Mouse (Mus musculus) kidney, adult 10 weeks (tissue): ENCODE results near the gene Pgm3. TPM values are rescaled to one million over a fixed set of nuclear protein-coding genes. Genes with fewer than 3 reads are reported as not detected.

Experiments
- polyA plus RNA-seq: library from polyadenylated mRNA; stranded (reverse); fragments of 350-450 nt; fragmentation: Illumina TruSeq; extraction: RNeasy Lipid Tissue Mini Kit (QIAGEN cat#74804); gene quantifications from one replicate; pipeline ENCODE4 v1.2.3, GENCODE M21; 2014; ENCODE audit warnings: low read depth, low replicate concordance

The Pgm3 gene
- polyA plus RNA-seq = 36.1 TPM

DNA sequence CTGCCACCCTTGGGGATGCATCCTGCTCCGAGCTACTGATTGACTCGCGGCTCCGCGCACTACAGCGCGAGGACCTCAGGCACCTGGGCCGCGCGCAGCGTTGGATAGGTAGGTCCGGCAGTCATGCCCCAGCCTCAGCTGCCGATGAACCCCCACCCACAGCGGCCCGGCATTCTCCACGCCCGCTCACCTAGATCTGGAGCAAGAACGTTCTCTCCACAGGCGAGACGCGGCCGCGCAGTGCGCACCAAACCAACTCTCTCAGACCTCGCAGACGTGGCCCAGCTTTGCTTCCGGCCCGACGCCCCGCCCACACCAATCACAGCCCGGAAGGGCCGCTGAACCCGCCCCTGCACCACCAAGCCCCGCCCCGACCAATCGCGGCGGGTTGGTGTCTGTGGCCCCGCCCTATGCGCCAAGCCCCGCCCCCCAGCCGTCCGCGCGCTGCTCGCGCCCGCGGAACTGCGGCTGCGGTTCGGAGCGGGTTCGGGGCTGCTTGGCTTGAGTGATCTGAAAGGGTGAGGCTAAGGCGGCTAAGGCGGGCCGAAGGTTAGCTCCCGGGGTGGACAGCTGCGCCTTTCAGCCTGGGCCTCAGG, at the start of gene Pgm3, which contains the start of gene Rwdd2a:
Gene Pgm3 (minus strand): TSS at position 303 of the 596 bp plus-strand sequence.
Gene Rwdd2a (plus strand): TSS at position 452 of the 596 bp plus-strand sequence.

Other genes with a start within 250 kb of the Pgm3 start
- gene Ube2cbp, start 106.9 kb downstream of the Pgm3 start, polyA plus RNA-seq = 1.5 TPM
- gene Dop1a, start 104.7 kb downstream of the Pgm3 start, polyA plus RNA-seq = 27.3 TPM
- 3.7 TPM for gene Rwdd2a, start 149 bp upstream of the Pgm3 start, polyA plus RNA-seq
- gene Me1, start 124.1 kb upstream of the Pgm3 start, polyA plus RNA-seq = 374 TPM
- not detected for gene Prss35, start 171.8 kb upstream of the Pgm3 start, polyA plus RNA-seq